Mouse (Mus musculus): ENCODE measurements around the gene Hsd17b14.

GRCm38 (mm10) chr7:45595176-45595575 lies 40.5 kb downstream of the Hsd17b14 start:
- TF ChIP-seq CTCF (conservative IDR thresholded peaks at IDR 0.05; ENCODE audit: insufficient read depth, insufficient read length, low read depth, low read length) (no peak), POLR2A (IDR thresholded peaks at IDR 0.05; ENCODE audit: low read depth, low read length) (no peak)

Measured in kidney, adult 2 months (tissue).